Comparison of ENCODE assay signal across 20 mouse cellular contexts in genomic region chr11:69078041-69078440, GRCm38 (mm10).
"Had no signal": no experiment of that assay in that cellular context is flagged by ENCODE, and none has a peak within 500 bp of the region (broad histone marks: within the 10 kb centered on the region; RNA-seq: fewer than 3 reads in every experiment).

No protein-coding gene starts in this region.

- H3K36me3 ChIP-seq: lung, embryonic 15.5 days; neural tube, embryonic 13.5 days had no signal

- H3K4me3 ChIP-seq: layer of hippocampus, adult 2 months; left cerebral cortex, adult 2 months; lung, embryonic 15.5 days; neural tube, embryonic 13.5 days had no signal

- H3K27me3 ChIP-seq: lung, embryonic 15.5 days; neural tube, embryonic 13.5 days had no signal

- H3K4me2 ChIP-seq: lung, embryonic 15.5 days; midbrain, embryonic 11.5 days; neural tube, embryonic 13.5 days had no signal

- ATAC-seq: intestine, embryonic 16.5 days had no signal

- H3K27ac ChIP-seq: layer of hippocampus, adult 2 months; left cerebral cortex, adult 2 months; liver, embryonic 14.5 days; lung, embryonic 15.5 days; neural tube, embryonic 13.5 days; stomach, postnatal 0 days had no signal

- H3K9ac ChIP-seq: liver, embryonic 14.5 days; lung, embryonic 15.5 days; neural tube, embryonic 13.5 days had no signal

- H3K9me3 ChIP-seq: lung, embryonic 15.5 days; neural tube, embryonic 13.5 days had no signal

- DNase-seq: kidney, adult 18-20 months; kidney, adult 9 months; layer of hippocampus, adult 9-11 months; lung, adult 18-20 months; lung, postnatal 10 days; lung, postnatal 36 days; midbrain, embryonic 14.5 days; retina, postnatal 1 day; right cerebral cortex, postnatal 25 days; thymus, adult 2 months; thymus, postnatal 14 days; thymus, postnatal 4 days had no signal
